Mouse (Mus musculus) A20 (cell line): ENCODE measurements around the gene Spns3.

Experiments
- DNase-seq: peaks from one replicate; pipeline ENCODE4 v3.0.0-alpha.2; 2011; ENCODE audit warnings: low read depth, low spot score

The Spns3 gene

GRCm38 (mm10) chr11:72485157-72485556, 65.1 kb downstream of the Spns3 start:
- DNase-seq: no peak

GRCm38 (mm10) chr11:72484549-72484948, 65.8 kb downstream of the Spns3 start:
- no peak for DNase-seq

- DNase-seq: no peak
Observed at GRCm38 (mm10) chr11:72481952-72482351, 68.4 kb downstream of the Spns3 start.

GRCm38 (mm10) chr11:72481313-72481712, 69.0 kb downstream of the Spns3 start:
- DNase-seq: no peak

- no peak for DNase-seq
Observed at GRCm38 (mm10) chr11:72479499-72479898, 70.8 kb downstream of the Spns3 start.

GRCm38 (mm10) chr11:72478228-72478627, 72.1 kb downstream of the Spns3 start:
- no peak for DNase-seq

GRCm38 (mm10) chr11:72477653-72478052, 72.7 kb downstream of the Spns3 start:
- DNase-seq: no peak

GRCm38 (mm10) chr11:72477182-72477581, 73.1 kb downstream of the Spns3 start:
- no peak for DNase-seq

- DNase-seq: no peak
Observed at GRCm38 (mm10) chr11:72476074-72476625, 74.2 kb downstream of the Spns3 start.

GRCm38 (mm10) chr11:72475408-72475807, 74.9 kb downstream of the Spns3 start:
- no peak for DNase-seq

- no peak for DNase-seq
Observed at GRCm38 (mm10) chr11:72474926-72475325, 75.4 kb downstream of the Spns3 start.

- no peak for DNase-seq
Observed at GRCm38 (mm10) chr11:72473540-72473939, 76.8 kb downstream of the Spns3 start.

GRCm38 (mm10) chr11:72471381-72471780, 78.9 kb downstream of the Spns3 start:
- DNase-seq: no peak

GRCm38 (mm10) chr11:72470004-72470403, 80.3 kb downstream of the Spns3 start:
- no peak for DNase-seq

- no peak for DNase-seq
Observed at GRCm38 (mm10) chr11:72469217-72469616, 81.1 kb downstream of the Spns3 start.

- DNase-seq: no peak
Observed at GRCm38 (mm10) chr11:72468525-72468924, 81.8 kb downstream of the Spns3 start.

- no peak for DNase-seq
Observed at GRCm38 (mm10) chr11:72466694-72467507, 83.4 kb downstream of the Spns3 start.

GRCm38 (mm10) chr11:72465978-72466693, 84.2 kb downstream of the Spns3 start:
- no peak for DNase-seq

- no peak for DNase-seq
Observed at GRCm38 (mm10) chr11:72464821-72465220, 85.5 kb downstream of the Spns3 start.

GRCm38 (mm10) chr11:72461500-72461981, 88.8 kb downstream of the Spns3 start:
- DNase-seq: peak; percentile 83

GRCm38 (mm10) chr11:72458502-72458901, 91.8 kb downstream of the Spns3 start:
- DNase-seq: no peak

GRCm38 (mm10) chr11:72457995-72458496, 92.3 kb downstream of the Spns3 start:
- DNase-seq: no peak
